Mouse (Mus musculus) Patski (cell line): Measurements from ENCODE around the gene BC030499. TPM values are rescaled to one million over a fixed set of nuclear protein-coding genes. Genes with fewer than 3 reads are reported as not detected.

ENCODE experiments used
- ATAC-seq: fragments of 100-300 bp; one replicate; pipeline ENCODE4 v1.8.0; 2021
- CTCF ChIA-PET: fragments of 350-600 bp; sonication (Branson Sonifier 250); formaldehyde crosslinking; loops from one replicate; lab custom pipeline; 2022; ENCODE audit warnings: inconsistent platforms; lab: Charles Lee
- POLR2A ChIA-PET: fragments of 350-600 bp; sonication (Branson Sonifier 250); formaldehyde crosslinking; loops from one replicate; lab custom pipeline; 2022; ENCODE audit warnings: antibody characterized with exemption, inconsistent platforms; lab: Charles Lee
- DNase-seq: peaks from one replicate; pipeline ENCODE4 v3.0.0-alpha.2; 2011; ENCODE audit warnings: low read depth, low spot score
- H3K27me3 ChIP-seq: fragments of 371-371 bp; one replicate; pipeline ENCODE4 v1.5.1; 2021
- CTCF ChIP-seq: fragments of 100-300 bp; IDR thresholded peaks from one replicate; pipeline ENCODE4 v1.5.1; 2021
- in situ Hi-C: fragments of 300-500 bp; cut with MboI; formaldehyde crosslinking; loops from 3 replicates; pipeline ENCODE4 v1.11.1; 2018; ENCODE audit warnings: low pct_unique_long_range_greater_than_20kb, mixed read lengths
- polyA plus RNA-seq: library from polyadenylated mRNA; unstranded; gene quantifications from one replicate; pipeline ENCODE4 v1.2.3, GENCODE M21; 2021

BC030499 gene
- polyA plus RNA-seq, 1 experiment from 2014 or later = 0.30 TPM

DNA sequence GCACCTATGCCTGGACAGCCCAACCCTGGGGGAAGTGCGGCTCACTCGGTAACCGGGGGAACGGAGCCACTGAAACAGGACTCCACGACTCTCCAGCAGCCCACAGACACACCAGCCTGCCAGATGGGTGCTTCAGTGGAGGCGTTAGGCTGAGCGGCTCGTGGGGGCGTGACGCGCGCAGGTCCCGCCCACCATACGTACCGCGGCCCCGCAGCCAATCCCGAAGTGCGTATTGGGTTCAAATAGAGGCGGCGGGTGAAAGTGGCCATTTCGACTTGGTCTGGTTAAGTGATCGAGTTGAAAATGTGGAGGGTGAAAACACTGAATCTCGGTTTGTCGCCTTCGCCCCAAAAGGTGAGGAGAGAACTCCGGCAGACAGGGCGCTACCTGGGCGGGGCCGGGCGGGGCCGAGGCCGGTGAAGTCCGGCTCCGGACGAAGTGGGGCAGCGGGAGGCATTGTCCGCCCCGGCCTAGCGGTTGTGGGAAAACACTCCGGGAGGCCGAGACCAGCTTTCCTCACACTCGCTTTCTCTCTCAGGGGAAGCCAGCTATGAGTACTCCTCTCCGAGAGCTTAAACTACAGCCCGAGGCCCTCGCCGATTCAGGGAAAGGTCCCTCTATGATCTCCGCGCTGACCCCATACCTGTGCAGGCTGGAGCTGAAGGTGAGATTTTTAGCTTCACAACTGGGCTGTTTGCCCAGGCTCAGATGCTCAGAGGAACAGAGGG, 10.9 kb downstream of the BC030499 start, which contains the start of gene Spag5:
Gene Spag5, plus strand, starts transcription at position 173 of the 728 bp plus-strand sequence.
- ChIA-PET CTCF (interaction anchor here (1.1 to 2.1 kb wide), 2 partner anchors 12 to 17 kb away, joined by 4 to 5 read pairs; no protein-coding TSS in a partner anchor), POLR2A (interaction anchor here (0.6 to 1.0 kb wide), 3 partner anchors 12 to 19 kb away, joined by 3 to 4 read pairs (median 4); no protein-coding TSS in a partner anchor)
- DNase-seq = peak; percentile 37

DNA sequence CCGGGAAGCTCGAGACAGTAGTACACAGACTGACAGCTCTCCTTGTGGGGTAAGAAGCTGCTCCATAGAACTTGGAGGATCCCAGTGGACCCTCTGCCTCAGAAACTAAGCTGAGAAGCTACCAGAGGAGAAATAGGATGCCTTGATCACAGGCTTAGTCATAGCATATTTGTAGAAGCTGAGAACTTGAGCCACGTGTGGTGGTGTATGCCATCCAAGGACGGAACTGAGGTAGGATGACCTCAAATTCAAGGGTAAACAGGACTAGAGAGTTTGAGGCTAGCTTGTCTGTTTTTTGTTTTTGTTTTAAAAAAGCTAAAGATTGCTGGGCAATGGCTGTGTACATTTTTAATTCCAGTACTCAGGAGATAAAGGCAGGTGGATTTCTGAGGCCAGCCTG, 14.6 kb downstream of the BC030499 start:
- POLR2A ChIA-PET = interaction anchor here (0.9 to 1.6 kb wide), 2 partner anchors 22 to 33 kb away, joined by 3 read pairs; partner anchors contain the start of gene Pigs
- TF ChIP-seq CTCF = no peak
- H3K27me3 ChIP-seq = no peaks in the 10 kb centered on the region
- no peak for ATAC-seq
- in situ Hi-C loops = no loop called here
- CTCF ChIA-PET = interaction anchor here (0.7 to 1.3 kb wide), 6 partner anchors 14 to 93 kb away, joined by 3 to 4 read pairs (median 4); no protein-coding TSS in a partner anchor
- no peak for DNase-seq

More for the DNA sequence above, 10.9 kb downstream of the BC030499 start, which contains the start of gene Spag5:
- in situ Hi-C loops = no loop called here
- no peaks in the 10 kb centered on the region for H3K27me3 ChIP-seq
- no peak for TF ChIP-seq CTCF
- peak; percentile 95 for ATAC-seq

DNA sequence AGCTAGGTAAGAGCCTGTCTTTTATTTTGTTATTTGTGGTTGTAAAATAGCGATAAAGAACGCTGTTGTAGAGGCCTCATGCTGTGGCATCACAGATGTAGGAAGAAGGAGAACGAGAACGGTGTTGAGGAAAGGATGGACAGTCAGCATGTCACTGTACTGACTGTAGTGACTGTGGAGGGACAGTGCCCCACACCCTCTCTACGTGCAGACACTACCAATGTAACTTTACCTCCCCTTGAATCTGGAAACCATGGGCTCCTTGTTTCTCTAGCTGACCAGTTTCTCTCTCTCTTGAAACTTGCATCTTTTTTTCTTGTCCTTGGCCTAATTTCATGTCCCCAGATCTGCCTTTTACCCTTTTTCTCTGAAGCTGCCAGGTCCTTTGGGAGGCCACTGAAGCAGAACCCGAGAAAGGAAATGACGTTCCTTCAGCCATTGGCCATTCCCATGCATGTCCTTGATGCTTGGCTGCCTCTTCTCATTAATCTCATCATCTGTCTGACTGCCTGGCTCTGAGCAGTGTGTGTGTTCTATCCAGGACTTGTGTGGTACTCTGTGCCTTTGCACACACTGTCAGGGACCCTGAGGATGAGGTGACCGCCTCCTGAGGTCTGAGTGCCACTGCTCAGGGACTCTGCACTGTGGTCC, 20.3 kb downstream of the BC030499 start:
- in situ Hi-C loops = no loop called here
- no peak for ATAC-seq
- H3K27me3 ChIP-seq = no peaks in the 10 kb centered on the region
- POLR2A ChIA-PET = no interaction called here
- no peak for DNase-seq
- TF ChIP-seq CTCF = no peak
- CTCF ChIA-PET = interaction anchor here (0.8 to 1.2 kb wide), 2 partner anchors 8 to 48 kb away, joined by 4 read pairs; no protein-coding TSS in a partner anchor

DNA sequence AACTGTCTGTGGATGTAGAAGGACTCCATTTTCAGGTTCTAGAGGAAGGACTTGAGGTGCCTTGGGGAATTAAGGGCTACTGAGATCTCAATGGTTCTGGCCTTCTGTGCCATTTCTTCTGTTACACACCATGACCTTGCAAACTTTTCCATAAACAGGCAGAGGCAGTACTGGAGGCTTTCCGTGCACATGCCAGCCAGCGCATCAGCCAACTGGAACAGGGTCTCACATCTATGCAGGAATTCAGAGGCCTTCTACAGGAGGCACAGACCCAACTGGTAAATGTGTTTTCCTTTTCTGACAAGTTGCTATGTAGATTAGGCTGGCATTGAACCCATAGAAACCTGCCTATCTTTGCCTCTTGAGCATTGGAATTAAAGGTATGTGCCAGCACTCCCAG, 23.0 kb downstream of the BC030499 start:
- CTCF ChIA-PET = no interaction called here
- no peak for TF ChIP-seq CTCF
- POLR2A ChIA-PET = no interaction called here
- DNase-seq (no peak), ATAC-seq (no peak)
- in situ Hi-C loops = no loop called here
- H3K27me3 ChIP-seq = no peaks in the 10 kb centered on the region

DNA sequence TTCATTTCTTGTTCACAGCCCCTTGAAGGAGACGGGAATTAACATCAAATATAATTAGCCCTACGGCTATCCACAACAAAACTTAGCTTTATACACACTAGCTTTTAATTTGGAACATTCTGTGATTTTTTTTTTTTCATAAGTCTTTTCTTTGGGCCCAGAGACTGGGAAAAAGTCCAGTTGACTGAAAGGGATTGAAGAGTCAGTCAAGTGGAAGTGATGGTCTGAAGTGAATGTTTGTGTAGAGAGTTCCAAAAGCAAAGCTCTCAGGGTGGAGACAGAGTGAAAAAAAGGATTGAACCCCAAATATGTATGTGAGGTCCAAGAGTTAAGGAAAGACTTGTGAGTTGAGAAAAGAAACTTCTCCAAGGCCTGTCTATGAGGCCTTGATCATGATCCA, 27.8 kb downstream of the BC030499 start:
- H3K27me3 ChIP-seq = no peaks in the 10 kb centered on the region
- TF ChIP-seq CTCF = no peak
- ATAC-seq (no peak), DNase-seq (no peak)
- in situ Hi-C loops = no loop called here
- ChIA-PET CTCF (interaction anchor here (1.1 to 1.6 kb wide), 4 partner anchors 10 to 40 kb away, joined by 4 read pairs; partner anchors contain the start of genes Pigs and Spag5), POLR2A (interaction anchor here (0.9 to 1.1 kb wide), 2 partner anchors 17 to 53 kb away, joined by 3 read pairs; no protein-coding TSS in a partner anchor)

DNA sequence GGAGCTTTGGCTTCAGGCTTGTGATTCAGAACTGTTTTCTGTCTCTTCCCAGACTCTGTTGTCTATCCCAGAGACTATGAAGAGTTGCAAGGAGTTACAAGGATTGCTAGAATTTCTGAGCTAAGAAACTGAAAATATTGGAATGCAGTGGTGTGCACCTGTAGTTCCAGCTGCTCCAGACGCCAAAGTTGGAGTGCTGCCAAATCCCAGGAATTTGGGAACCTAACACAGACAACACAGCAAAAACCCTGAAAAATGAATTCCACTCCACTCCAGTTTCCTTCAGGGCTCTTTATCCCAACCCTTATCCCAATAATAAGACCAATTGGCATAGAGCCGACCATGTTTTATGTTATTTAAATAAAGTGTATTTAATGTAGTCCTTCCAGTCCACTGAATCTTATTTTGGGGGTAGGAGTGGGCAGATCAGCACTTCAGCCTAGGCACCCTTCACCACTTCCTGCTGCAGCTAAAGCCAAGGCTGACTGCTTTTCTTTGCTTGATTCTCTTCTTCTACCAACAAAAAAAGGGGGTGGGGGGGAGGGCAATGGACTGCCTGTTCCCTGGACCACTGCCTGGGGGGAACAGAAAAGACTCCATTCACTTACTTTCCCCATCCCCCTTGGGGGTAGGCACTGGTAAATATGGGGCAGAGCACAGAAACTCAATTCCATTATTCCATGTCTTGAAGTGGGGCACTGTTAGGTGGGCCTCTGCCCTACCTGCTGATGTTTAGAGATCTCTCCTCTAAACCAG, 31.6 kb downstream of the BC030499 start:
- no peaks in the 10 kb centered on the region for H3K27me3 ChIP-seq
- TF ChIP-seq CTCF = no peak
- DNase-seq (no peak), ATAC-seq (no peak)
- in situ Hi-C loops = no loop called here
- POLR2A ChIA-PET = no interaction called here
- CTCF ChIA-PET = no interaction called here

DNA sequence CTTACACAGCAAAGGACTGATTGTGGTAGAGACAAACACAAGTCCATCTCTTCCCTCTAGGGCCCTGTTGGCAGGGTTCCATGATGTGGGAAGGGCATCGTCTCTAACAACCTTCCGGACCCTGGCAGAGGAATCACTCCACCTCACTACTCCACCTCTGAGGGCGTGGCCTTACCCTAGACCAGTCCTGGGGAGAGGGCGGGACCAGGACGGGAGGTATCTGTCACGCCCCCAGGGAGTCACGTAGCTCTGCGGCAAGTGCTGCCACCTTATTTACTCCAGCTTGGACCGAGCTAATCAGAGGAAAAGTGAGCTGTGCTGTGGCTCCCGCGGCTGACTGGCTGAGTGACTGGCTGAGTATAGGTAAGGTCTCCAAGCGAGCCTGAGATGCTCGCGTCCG, 32.2 kb downstream of the BC030499 start, which contains the start of gene Aldoc:
Gene Aldoc, plus strand, starts transcription at position 109 of the 400 bp plus-strand sequence.
- ChIA-PET POLR2A (no interaction called here), CTCF (no interaction called here)
- no peaks in the 10 kb centered on the region for H3K27me3 ChIP-seq
- DNase-seq (no peak), ATAC-seq (no peak)
- no peak for TF ChIP-seq CTCF
- in situ Hi-C loops = no loop called here

DNA sequence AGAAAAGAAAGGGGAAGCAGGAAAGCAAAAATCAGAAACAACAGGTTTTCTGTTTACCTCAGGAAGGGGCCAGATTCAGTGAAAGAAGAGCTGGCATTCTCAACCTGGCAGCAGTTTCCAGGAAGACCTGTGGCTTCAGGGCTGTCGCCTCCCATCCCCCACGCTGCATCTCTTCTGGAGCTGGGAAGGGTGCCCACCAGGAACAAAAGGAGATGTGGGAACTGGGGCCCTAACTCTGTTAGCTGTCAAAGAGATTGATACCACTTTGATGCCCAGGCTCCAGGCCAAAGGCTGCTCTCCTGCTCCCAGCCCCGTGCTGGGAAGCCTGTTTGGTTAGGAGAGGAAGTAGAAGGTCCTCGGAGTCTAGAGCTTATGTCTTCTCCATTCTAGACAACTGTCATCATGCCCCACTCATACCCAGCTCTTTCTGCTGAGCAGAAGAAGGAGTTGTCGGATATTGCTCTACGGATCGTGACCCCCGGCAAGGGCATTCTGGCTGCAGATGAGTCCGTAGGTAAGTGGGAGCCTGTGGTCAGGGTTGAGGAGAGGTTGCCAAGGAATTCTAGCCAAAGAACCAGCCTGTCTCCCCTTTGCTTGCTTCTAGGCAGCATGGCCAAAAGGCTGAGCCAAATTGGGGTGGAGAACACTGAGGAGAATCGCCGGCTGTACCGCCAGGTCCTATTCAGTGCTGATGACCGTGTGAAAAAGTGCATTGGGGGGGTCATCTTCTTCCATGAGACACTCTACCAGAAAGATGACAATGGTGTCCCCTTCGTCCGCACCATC, 33.6 kb downstream of the BC030499 start:
- no peaks in the 10 kb centered on the region for H3K27me3 ChIP-seq
- ChIA-PET CTCF (interaction anchor here (0.7 kb wide), 1 partner anchor 21 kb away, joined by 3 read pairs; no protein-coding TSS in a partner anchor), POLR2A (no interaction called here)
- in situ Hi-C loops = no loop called here
- TF ChIP-seq CTCF = no peak
- no peak for ATAC-seq
- DNase-seq = no peak

DNA sequence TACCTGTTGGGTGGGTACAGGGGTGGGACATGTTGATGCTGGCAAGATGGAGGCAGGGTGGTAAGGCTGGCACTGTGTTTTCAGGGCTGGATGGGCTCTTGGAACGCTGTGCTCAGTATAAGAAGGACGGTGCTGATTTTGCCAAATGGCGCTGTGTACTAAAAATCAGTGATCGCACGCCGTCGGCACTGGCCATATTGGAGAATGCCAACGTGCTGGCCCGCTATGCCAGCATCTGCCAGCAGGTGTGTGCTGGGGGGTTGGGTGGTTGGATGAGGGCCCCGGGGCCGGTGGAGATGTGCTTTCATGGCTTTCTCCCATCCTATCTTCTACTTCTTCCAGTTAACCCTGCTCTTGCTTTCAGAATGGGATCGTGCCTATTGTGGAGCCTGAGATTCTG, 34.3 kb downstream of the BC030499 start:
- CTCF ChIA-PET = no interaction called here
- in situ Hi-C loops = no loop called here
- ATAC-seq (no peak), DNase-seq (no peak)
- TF ChIP-seq CTCF = no peak
- POLR2A ChIA-PET = no interaction called here
- H3K27me3 ChIP-seq = no peaks in the 10 kb centered on the region
